Mouse (Mus musculus) forebrain, embryonic 16.5 days (tissue): ENCODE measurements around the gene Tmem202. TPM values are rescaled to one million over a fixed set of nuclear protein-coding genes. Genes with fewer than 3 reads are reported as not detected.

Experiments used
- ATAC-seq: fragments of 200-750 bp; cut with Nextera tagmentation; 2 replicates; pipeline ENCODE4 v1.8.0; 2017; ENCODE audit warnings: mild to moderate bottlenecking, moderate library complexity
- H3K27ac ChIP-seq: fragments of 300-500 bp; sonication (generic); 2 replicates; pipeline ENCODE4 v1.5.1; 2014; ENCODE audit warnings: low read length, control low read depth
- H3K27me3 ChIP-seq: fragments of 300-500 bp; sonication (generic); replicated peaks from 2 replicates; pipeline ENCODE4 v1.6.1; 2014; ENCODE audit warnings: low read length; ENCODE audit not compliant: control insufficient read depth, insufficient read depth
- H3K36me3 ChIP-seq: fragments of 300-500 bp; sonication (generic); 2 replicates; pipeline ENCODE4 v1.6.1; 2014; ENCODE audit not compliant: control insufficient read depth, insufficient read depth
- H3K4me1 ChIP-seq: fragments of 300-500 bp; sonication (generic); replicated peaks from 2 replicates; pipeline ENCODE4 v1.6.1; 2014; ENCODE audit warnings: low read length; ENCODE audit not compliant: control insufficient read depth, insufficient read depth
- H3K4me2 ChIP-seq: fragments of 300-500 bp; sonication (generic); 2 replicates; pipeline ENCODE4 v1.6.1; 2014; ENCODE audit warnings: mild to moderate bottlenecking, low read length, control low read depth
- H3K4me3 ChIP-seq: fragments of 300-500 bp; sonication (generic); replicated peaks from 2 replicates; pipeline ENCODE4 v1.5.1; 2014; ENCODE audit warnings: mild to moderate bottlenecking, low read length, control low read depth
- H3K9ac ChIP-seq: fragments of 300-500 bp; sonication (generic); replicated peaks from 2 replicates; pipeline ENCODE4 v1.6.1; 2014; ENCODE audit warnings: low read depth, low read length, control low read depth
- H3K9me3 ChIP-seq: fragments of 300-500 bp; sonication (generic); 2 replicates; pipeline ENCODE4 v1.6.1; 2016; ENCODE audit warnings: low read length; ENCODE audit not compliant: control insufficient read depth
- WGBS: fragments of 180-500 bp; shearing (Covaris S2); extraction: QIAGEN DNeasy Blood & Tissue Kit; methylation state at CpG from one replicate; pipeline ENCODE4 v1.1.7; 2014; 5-methylcytosine and 5-hydroxymethylcytosine counted together
- polyA plus RNA-seq: library from polyadenylated mRNA; unstranded; fragments of >200 nt; fragmentation: Nextera tagmentation; extraction: Ambion mirVana; gene quantifications from 2 replicates; pipeline ENCODE4 v1.2.1, GENCODE M21; 2015

The Tmem202 gene
- 0.45 and 0.58 TPM in 2 replicates for polyA plus RNA-seq

DNA sequence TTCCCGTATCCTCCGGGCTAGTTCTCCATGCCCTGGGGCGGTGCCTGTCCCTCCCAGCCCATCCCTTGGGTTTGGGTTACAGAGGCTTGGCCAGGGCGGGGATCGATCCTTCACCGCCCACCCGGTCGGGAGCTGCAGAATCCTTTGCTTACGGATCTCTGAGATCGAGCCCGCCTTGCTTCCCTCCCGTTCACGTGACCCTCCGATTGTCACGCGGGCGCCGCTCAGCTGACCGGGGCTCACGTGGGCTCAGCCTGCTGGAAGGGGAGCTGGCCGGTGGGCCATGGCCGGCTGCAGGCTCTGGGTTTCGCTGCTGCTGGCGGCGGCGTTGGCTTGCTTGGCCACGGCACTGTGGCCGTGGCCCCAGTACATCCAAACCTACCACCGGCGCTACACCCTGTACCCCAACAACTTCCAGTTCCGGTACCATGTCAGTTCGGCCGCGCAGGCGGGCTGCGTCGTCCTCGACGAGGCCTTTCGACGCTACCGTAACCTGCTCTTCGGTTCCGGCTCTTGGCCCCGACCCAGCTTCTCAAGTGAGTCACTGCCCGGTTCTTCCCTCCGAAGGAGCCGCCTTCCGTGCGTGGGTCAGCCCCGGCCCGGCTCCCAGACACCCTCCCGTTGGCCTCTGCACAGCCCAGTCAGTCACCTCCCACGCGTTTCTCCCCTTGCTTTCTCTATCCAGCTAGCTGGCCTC lies at the start of gene Tmem202, which contains the start of gene Hexa:
Tmem202 (minus strand) TSS at position 407 of the 697 bp plus-strand sequence.
Hexa (plus strand) TSS at position 100 of the 697 bp plus-strand sequence.
- H3K4me2 ChIP-seq = peak within 1 kb of the TSS; percentile 67
- peak; percentile 93 for ATAC-seq
- H3K4me3 ChIP-seq = peak within 1 kb of the TSS; percentile 63

GRCm38 (mm10) chr9:59588710-59589671 lies 49.3 kb upstream of the Tmem202 start:
- H3K4me2 ChIP-seq = peak overlapping the region; percentile 60
- peak; percentile 91 for ATAC-seq
- peaks cover 28% of the 10 kb centered on the region for H3K4me1 ChIP-seq
- H3K4me3 ChIP-seq = peak overlapping the region; percentile 31
- no peaks in the 10 kb centered on the region for H3K27me3 ChIP-seq
- peak overlapping the region; percentile 92 for H3K27ac ChIP-seq
- H3K9me3 ChIP-seq = no peaks in the 10 kb centered on the region
- H3K9ac ChIP-seq = peak overlapping the region; percentile 23; the same call in 1 of the 2 replicates
- 17% methylated on average over 12 of the region's 12 CpGs for WGBS
- no peaks in the 10 kb centered on the region for H3K36me3 ChIP-seq

More for the DNA sequence above, at the start of gene Tmem202, which contains the start of gene Hexa:
- Histone ChIP-seq H3K36me3 (no peaks in the 10 kb centered on the region), H3K27me3 (no peaks in the 10 kb centered on the region), H3K4me1 (peaks cover 15% of the 10 kb centered on the region), H3K27ac (no peak within 1 kb of the TSS), H3K9me3 (no peaks in the 10 kb centered on the region), H3K9ac (peak within 1 kb of the TSS; percentile 68)
- 3% methylated on average over 55 of the region's 55 CpGs for whole genome bisulfite sequencing

DNA sequence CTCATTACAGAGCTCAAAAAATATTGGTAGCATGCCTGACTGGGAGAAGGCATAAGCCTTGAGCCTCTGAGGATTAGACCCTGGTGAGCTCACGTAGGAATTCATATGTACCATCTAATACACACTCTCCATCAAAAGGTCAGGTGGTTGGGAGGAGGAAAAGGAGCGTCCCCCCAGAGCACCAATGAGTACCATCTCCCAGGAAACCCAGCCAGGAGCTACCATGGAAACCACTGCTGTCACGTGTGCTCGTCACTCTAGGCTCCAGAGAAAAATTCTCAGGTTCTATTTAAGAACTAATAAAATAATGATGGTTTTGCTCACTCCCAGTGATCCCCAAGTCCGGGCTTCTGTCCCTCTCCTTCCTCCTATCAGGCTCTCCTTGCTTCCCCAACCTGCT lies 48.6 kb upstream of the Tmem202 start:
- H3K27ac ChIP-seq = peak overlapping the region; percentile 92
- 43% methylated on average over 5 of the region's 5 CpGs for WGBS
- peaks cover 28% of the 10 kb centered on the region for H3K4me1 ChIP-seq
- H3K36me3 ChIP-seq = no peaks in the 10 kb centered on the region
- no peaks in the 10 kb centered on the region for H3K9me3 ChIP-seq
- H3K4me3 ChIP-seq = peak overlapping the region; percentile 31
- H3K4me2 ChIP-seq = peak overlapping the region; percentile 60
- ATAC-seq = peak; percentile 41
- no peaks in the 10 kb centered on the region for H3K27me3 ChIP-seq
- no peak overlapping the region for H3K9ac ChIP-seq

- H3K9me3 ChIP-seq = no peaks in the 10 kb centered on the region
- no peaks in the 10 kb centered on the region for H3K36me3 ChIP-seq
- H3K4me2 ChIP-seq = peak overlapping the region; percentile 39
- peak; percentile 59 for ATAC-seq
- 0 out of 2 replicates have a peak overlapping the region, but pooled peaks have one; percentile 19 for H3K9ac ChIP-seq
- H3K27me3 ChIP-seq = peaks cover 3% of the 10 kb centered on the region; the same call in 1 of the 2 replicates
- peaks cover 28% of the 10 kb centered on the region for H3K4me1 ChIP-seq
- H3K27ac ChIP-seq = no peak overlapping the region
- WGBS = 4% methylated on average over 13 of the region's 13 CpGs
- peak overlapping the region; percentile 9; the same call in 1 of the 2 replicates for H3K4me3 ChIP-seq
These were observed 45.2 kb upstream of the Tmem202 start for GRCm38 (mm10) chr9:59584871-59585308.

GRCm38 (mm10) chr9:59578505-59578867 lies 38.8 kb upstream of the Tmem202 start:
- Histone ChIP-seq H3K4me1 (peaks cover 12% of the 10 kb centered on the region), H3K27me3 (peaks cover 10% of the 10 kb centered on the region; the same call in 1 of the 2 replicates), H3K27ac (no peak overlapping the region), H3K4me2 (peak overlapping the region; percentile 89), H3K4me3 (peak overlapping the region; percentile 54), H3K9ac (peak overlapping the region; percentile 60), H3K36me3 (no peaks in the 10 kb centered on the region), H3K9me3 (no peaks in the 10 kb centered on the region)
- WGBS = 0% methylated on average over 20 of the region's 20 CpGs
- peak; percentile 17 for ATAC-seq

GRCm38 (mm10) chr9:59577844-59578504 lies 38.3 kb upstream of the Tmem202 start, which contains the start of gene Celf6:
Celf6 (plus strand) TSS chr9:59577917.
- Histone ChIP-seq H3K9me3 (no peaks in the 10 kb centered on the region), H3K4me3 (peak within 1 kb of the TSS; percentile 54), H3K4me1 (peaks cover 12% of the 10 kb centered on the region), H3K27ac (no peak within 1 kb of the TSS), H3K4me2 (peak within 1 kb of the TSS; percentile 89), H3K36me3 (no peaks in the 10 kb centered on the region), H3K9ac (peak within 1 kb of the TSS; percentile 60), H3K27me3 (peaks cover 10% of the 10 kb centered on the region; the same call in 1 of the 2 replicates)
- peak; percentile 97 for ATAC-seq
- WGBS = under 1% methylated on average over 50 of the region's 61 CpGs

GRCm38 (mm10) chr9:59577401-59577800 lies 37.8 kb upstream of the Tmem202 start:
- ATAC-seq = no peak
- Histone ChIP-seq H3K4me1 (peaks cover 12% of the 10 kb centered on the region), H3K4me3 (peak overlapping the region; percentile 54), H3K27me3 (peaks cover 10% of the 10 kb centered on the region; the same call in 1 of the 2 replicates), H3K4me2 (peak overlapping the region; percentile 89), H3K9ac (peak overlapping the region; percentile 47; the same call in 1 of the 2 replicates), H3K9me3 (no peaks in the 10 kb centered on the region), H3K36me3 (no peaks in the 10 kb centered on the region), H3K27ac (no peak overlapping the region)
- 9% methylated on average over 13 of the region's 13 CpGs for WGBS

DNA sequence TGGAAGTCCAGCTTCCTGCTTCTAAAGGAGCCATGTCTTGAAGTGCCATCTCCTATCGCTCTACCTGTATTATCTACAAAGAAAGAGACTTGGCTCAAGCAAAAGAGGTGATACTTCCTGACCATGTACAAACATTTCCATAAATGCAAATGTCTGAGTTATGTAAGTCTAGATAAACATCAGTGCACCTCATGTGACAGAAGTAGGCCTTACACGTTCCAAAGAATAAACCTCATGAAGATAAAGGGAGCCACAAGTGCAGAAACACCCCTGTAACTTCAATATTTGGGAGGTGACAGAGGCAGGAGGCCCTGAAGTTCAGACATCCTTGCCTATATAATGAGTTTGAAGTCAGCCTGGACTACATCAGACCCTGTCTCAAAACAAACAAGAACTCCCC lies 32.2 kb upstream of the Tmem202 start:
- no peaks in the 10 kb centered on the region for H3K9me3 ChIP-seq
- 88% methylated on average over 2 of the region's 2 CpGs for WGBS
- 0 out of 2 replicates have a peak, but pooled peaks cover 6% of the 10 kb centered on the region for H3K27me3 ChIP-seq
- H3K4me3 ChIP-seq = no peak overlapping the region
- no peaks in the 10 kb centered on the region for H3K36me3 ChIP-seq
- H3K4me2 ChIP-seq = no peak overlapping the region
- H3K9ac ChIP-seq = no peak overlapping the region
- H3K4me1 ChIP-seq = peaks cover under 1% of the 10 kb centered on the region; the same call in 1 of the 2 replicates
- H3K27ac ChIP-seq = no peak overlapping the region
- no peak for ATAC-seq
